Mouse (Mus musculus) liver, embryonic 15.5 days (tissue): ENCODE data around the gene Olfr171. TPM values are rescaled to one million over a fixed set of nuclear protein-coding genes. Genes with fewer than 3 reads are reported as not detected.
"Not testable (repeated sequence)": the region's sequence is repeated elsewhere in the genome, so short reads cannot be mapped to it uniquely, and the experiment has no call there.

ENCODE experiments used
- ATAC-seq: fragments of 200-750 bp; cut with Nextera tagmentation; 2 replicates; pipeline ENCODE4 v1.8.0; 2017; ENCODE audit warnings: moderate number of reproducible peaks, mild to moderate bottlenecking, moderate library complexity; ENCODE audit not compliant: insufficient read depth
- H3K27ac ChIP-seq: fragments of 300-500 bp; sonication (generic); replicated peaks from 2 replicates; pipeline ENCODE4 v1.5.1; 2015; ENCODE audit warnings: mild to moderate bottlenecking, inconsistent platforms
- H3K27me3 ChIP-seq: fragments of 300-500 bp; sonication (generic); 2 replicates; pipeline ENCODE4 v1.6.1; 2015; ENCODE audit warnings: mild to moderate bottlenecking, inconsistent platforms
- H3K36me3 ChIP-seq: fragments of 300-500 bp; sonication (generic); replicated peaks from 2 replicates; pipeline ENCODE4 v1.6.1; 2015; ENCODE audit warnings: moderate library complexity, mild to moderate bottlenecking, inconsistent platforms
- H3K4me1 ChIP-seq: fragments of 300-500 bp; sonication (generic); replicated peaks from 2 replicates; pipeline ENCODE4 v1.6.1; 2015; ENCODE audit warnings: inconsistent platforms
- H3K4me2 ChIP-seq: fragments of 300-500 bp; sonication (generic); 2 replicates; pipeline ENCODE4 v1.6.1; 2015; ENCODE audit warnings: moderate library complexity, mild to moderate bottlenecking, inconsistent platforms
- H3K4me3 ChIP-seq: fragments of 300-500 bp; sonication (generic); replicated peaks from 2 replicates; pipeline ENCODE4 v1.5.1; 2015; ENCODE audit warnings: mild to moderate bottlenecking, inconsistent platforms
- H3K9ac ChIP-seq: fragments of 300-500 bp; sonication (generic); 2 replicates; pipeline ENCODE4 v1.6.1; 2015; ENCODE audit warnings: moderate library complexity, mild to moderate bottlenecking, inconsistent platforms
- H3K9me3 ChIP-seq: fragments of 300-500 bp; sonication (generic); replicated peaks from 2 replicates; pipeline ENCODE4 v1.6.1; 2016; ENCODE audit warnings: inconsistent platforms
- WGBS: fragments of 180-500 bp; shearing (Covaris S2); methylation state at CpG from one replicate; pipeline ENCODE4 v1.1.7; 2015; ENCODE audit warnings: mixed read lengths; ENCODE audit not compliant: insufficient replicate concordance; 5-methylcytosine and 5-hydroxymethylcytosine counted together
- polyA plus RNA-seq: library from polyadenylated mRNA; unstranded; fragments of >200 nt; fragmentation: Nextera tagmentation; extraction: Ambion mirVana; gene quantifications from 2 replicates; pipeline ENCODE4 v1.2.1, GENCODE M21; 2015

Olfr171 gene
- polyA plus RNA-seq: not detected in 2 replicates

DNA sequence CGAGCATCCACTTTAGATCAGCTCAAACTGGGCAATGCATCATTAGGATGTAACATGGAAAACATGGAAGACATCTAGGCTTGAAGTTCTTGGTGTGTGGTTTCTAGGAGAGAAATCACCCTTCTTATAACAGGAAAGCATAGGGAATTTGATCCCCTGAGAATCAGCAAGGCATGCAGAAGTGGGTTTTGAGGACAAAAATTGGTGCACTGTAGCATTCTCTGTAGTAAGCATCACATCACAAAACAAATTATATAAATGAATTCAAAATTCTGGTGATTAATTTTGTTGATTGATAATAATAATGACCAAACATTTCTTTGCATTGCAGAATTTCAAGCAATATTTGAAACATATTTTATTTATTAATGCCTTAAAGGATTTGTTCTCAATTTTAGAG is at the start of gene Olfr171:
Gene Olfr171 (minus strand): TSS at position 101 of the 400 bp plus-strand sequence.
- WGBS: 52% methylated on average over 1 of the region's 1 CpGs

DNA sequence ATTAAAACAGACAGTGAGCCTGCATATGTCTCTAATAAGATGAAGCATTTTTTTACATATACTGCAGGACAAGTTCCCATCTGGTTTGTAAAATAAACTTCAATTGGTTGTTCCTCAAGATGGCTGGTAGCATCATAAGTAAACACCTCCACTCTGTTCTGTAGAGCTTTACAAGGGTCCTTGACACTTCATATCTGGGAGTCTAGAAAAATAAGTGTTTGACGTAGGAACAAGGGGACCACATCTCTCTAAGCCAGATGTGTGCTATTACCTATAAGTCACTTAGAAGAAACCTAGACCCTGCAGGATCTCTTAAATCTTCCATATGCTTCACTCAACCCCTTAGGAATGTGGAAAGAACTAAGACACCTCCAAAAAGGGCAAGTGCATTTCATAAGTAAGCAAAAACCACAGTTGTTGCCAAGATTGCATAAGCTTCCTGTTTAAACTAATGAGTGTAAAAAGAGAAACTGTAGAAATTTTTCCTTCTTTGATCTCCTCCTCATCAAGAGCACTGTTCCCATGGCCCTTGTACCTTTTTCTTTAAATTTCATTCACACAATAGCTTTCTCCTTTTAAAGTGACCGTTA is 41.1 kb upstream of the Olfr171 start:
- no peak for ATAC-seq
- Histone ChIP-seq H3K36me3 (no peaks in the 10 kb centered on the region), H3K4me3 (no peak overlapping the region), H3K4me1 (no peaks in the 10 kb centered on the region), H3K9ac (no peak overlapping the region), H3K27ac (no peak overlapping the region), H3K9me3 (no peaks in the 10 kb centered on the region), H3K4me2 (no peak overlapping the region), H3K27me3 (no peaks in the 10 kb centered on the region)
- 57% methylated on average over 2 of the region's 2 CpGs for WGBS

More for the DNA sequence above, at the start of gene Olfr171:
- no peak for ATAC-seq
- Histone ChIP-seq H3K36me3 (no peaks in the 10 kb centered on the region), H3K27ac (no peak within 1 kb of the TSS), H3K9ac (no peak within 1 kb of the TSS), H3K4me3 (no peak within 1 kb of the TSS), H3K27me3 (no peaks in the 10 kb centered on the region), H3K4me1 (no peaks in the 10 kb centered on the region), H3K4me2 (no peak within 1 kb of the TSS), H3K9me3 (no peaks in the 10 kb centered on the region)

DNA sequence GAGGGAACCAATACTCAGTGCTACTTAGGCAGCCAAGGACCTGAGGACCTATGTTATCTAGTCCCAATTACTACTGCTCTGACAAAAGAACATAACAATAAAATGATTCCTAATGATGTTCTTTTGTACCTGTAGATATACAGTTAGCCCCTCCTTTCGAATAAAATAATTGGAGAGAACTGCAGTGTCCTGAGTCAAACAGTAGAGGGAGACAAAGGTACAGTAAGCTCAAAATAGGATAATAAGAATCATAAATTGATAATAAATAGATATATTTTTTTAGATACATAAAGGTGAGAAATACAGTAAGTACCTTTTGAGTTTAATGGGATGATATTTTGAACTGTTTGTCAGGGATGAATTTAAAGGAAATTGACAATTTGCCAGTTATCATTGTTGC is 36.6 kb upstream of the Olfr171 start:
- H3K27ac ChIP-seq: no peak overlapping the region
- no peak overlapping the region for H3K9ac ChIP-seq
- no peaks in the 10 kb centered on the region for H3K36me3 ChIP-seq
- ATAC-seq: no peak
- no peak overlapping the region for H3K4me2 ChIP-seq
- no peaks in the 10 kb centered on the region for H3K9me3 ChIP-seq
- 47% methylated on average over 1 of the region's 1 CpGs for WGBS
- H3K27me3 ChIP-seq: no peaks in the 10 kb centered on the region
- no peaks in the 10 kb centered on the region for H3K4me1 ChIP-seq
- H3K4me3 ChIP-seq: no peak overlapping the region

DNA sequence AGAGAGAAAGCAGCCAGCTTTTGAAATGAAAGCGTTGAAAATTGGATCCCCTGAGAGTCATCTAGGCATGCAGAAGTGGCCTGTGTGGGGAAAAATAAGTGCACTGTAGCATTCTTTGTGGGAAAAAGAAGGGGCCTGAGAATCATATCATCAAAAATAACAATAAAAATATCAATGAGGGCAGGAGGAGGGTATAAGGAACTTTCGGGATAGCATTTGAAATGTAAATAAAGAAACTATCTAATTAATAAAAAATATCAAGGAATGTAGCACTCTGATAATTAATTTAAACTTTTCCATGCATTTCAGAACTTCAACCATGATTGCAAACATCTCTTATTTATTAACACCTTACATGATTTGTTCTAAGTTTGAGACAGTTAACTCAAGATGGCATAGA is 17.9 kb downstream of the Olfr171 start, which contains the start of gene Olfr170:
Gene Olfr170 (minus strand): TSS at position 101 of the 400 bp plus-strand sequence.
- ATAC-seq, H3K27me3 ChIP-seq, H3K27ac ChIP-seq, H3K9ac ChIP-seq, H3K4me2 ChIP-seq, H3K4me3 ChIP-seq, H3K9me3 ChIP-seq, H3K36me3 ChIP-seq, H3K4me1 ChIP-seq: not testable (repeated sequence)
- 65% methylated on average over 2 of the region's 2 CpGs for WGBS

DNA sequence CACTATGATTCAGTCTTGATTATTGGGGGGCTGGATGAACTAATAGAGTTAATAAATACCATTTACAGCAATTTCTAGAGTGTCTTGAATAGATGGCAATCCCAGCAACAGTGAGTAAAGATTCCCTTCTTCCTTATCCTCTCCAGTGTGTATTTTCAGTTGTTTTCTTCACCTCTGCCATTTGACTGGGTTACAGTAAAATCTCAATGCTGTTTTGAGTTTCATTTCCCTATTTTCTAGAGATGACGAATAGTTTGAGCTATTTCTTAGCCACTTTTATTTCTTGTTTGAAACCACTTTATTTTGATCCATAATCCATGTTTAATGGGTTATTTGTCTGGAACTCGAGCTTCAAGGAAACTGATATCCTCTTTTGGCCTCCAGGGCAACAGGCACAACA is 26.6 kb downstream of the Olfr171 start:
- no peak overlapping the region for H3K4me3 ChIP-seq
- H3K27ac ChIP-seq: no peak overlapping the region
- H3K9me3 ChIP-seq: no peaks in the 10 kb centered on the region
- no peaks in the 10 kb centered on the region for H3K4me1 ChIP-seq
- no peaks in the 10 kb centered on the region for H3K27me3 ChIP-seq
- no peak for ATAC-seq
- H3K36me3 ChIP-seq: no peaks in the 10 kb centered on the region
- H3K9ac ChIP-seq: no peak overlapping the region
- H3K4me2 ChIP-seq: no peak overlapping the region
- WGBS: 26% methylated on average over 2 of the region's 2 CpGs

Other genes starting within 250 kb of the Olfr171 start
- gene Olfr165, start 206.8 kb downstream of the Olfr171 start, polyA plus RNA-seq: not detected in 2 replicates
- not detected in 2 replicates for gene Olfr166, start 146.2 kb downstream of the Olfr171 start, polyA plus RNA-seq
- not detected in 2 replicates for gene Olfr167, start 107.7 kb downstream of the Olfr171 start, polyA plus RNA-seq
- not detected in 2 replicates for gene Olfr168, start 94.4 kb downstream of the Olfr171 start, polyA plus RNA-seq
- not detected in 2 replicates for gene Olfr169, start 58.1 kb downstream of the Olfr171 start, polyA plus RNA-seq
- gene Olfr170, start 18.0 kb downstream of the Olfr171 start, polyA plus RNA-seq: not detected in 2 replicates
- not detected in 2 replicates for gene Lamp3, start 76.5 kb upstream of the Olfr171 start, polyA plus RNA-seq
- gene B3gnt5, start 130.3 kb upstream of the Olfr171 start, polyA plus RNA-seq: 0.37 and 0.59 TPM in 2 replicates